Mouse (Mus musculus) c-Kit-positive CD71-negative TER-119-negative erythroid progenitor cells, embryonic 14.5 days (primary cell): ENCODE measurements around the gene Il22ra1.
"Not testable (repeated sequence)": the region's sequence is repeated elsewhere in the genome, so short reads cannot be mapped to it uniquely, and the experiment has no call there.

Experiments
- DNase-seq: peaks from one replicate; pipeline ENCODE4 v3.0.0-alpha.2; 2013; ENCODE audit warnings: low read depth

Gene Il22ra1

DNA sequence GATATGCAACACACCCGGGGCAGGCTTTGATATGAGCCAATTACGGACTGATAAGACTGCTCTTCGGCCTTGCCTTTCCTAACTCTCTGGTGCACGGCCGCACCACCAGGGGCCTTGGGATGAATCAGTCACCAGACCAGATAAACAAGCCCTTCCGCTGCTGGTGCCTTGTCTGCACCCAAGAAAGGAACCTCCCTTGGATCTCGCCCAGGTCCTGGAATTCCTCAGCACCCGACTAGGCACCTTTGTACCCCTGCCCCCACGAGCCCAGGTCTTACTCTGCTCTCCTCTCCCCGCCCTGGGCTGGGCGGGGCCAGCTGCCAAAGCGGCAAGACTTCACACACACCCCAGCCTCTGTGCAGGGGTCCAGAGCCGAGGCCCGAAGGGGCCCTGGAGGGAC, at the start of gene Il22ra1:
Gene Il22ra1, plus strand, starts transcription at position 356 of the 400 bp plus-strand sequence.
- DNase-seq, result no peak

DNA sequence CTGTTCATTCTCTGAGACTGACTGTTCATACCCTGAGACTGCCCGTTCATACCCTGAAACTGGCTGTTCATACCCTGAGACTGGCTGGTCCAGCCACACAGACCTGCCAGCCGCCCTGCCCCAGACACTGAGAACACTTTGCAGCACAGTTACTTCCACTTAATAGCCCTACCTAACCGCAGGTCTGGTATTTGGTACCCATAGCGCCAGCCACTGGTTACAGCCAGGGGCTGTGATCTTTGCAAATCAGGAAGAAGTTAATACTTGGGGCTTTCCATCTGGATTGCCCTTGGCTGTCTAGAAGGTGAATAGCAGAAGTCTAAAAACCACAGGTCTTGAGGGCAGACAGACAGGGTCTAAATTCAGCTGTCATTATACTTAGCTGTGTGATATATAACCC, 48.7 kb upstream of the Il22ra1 start:
- no peak for DNase-seq

DNA sequence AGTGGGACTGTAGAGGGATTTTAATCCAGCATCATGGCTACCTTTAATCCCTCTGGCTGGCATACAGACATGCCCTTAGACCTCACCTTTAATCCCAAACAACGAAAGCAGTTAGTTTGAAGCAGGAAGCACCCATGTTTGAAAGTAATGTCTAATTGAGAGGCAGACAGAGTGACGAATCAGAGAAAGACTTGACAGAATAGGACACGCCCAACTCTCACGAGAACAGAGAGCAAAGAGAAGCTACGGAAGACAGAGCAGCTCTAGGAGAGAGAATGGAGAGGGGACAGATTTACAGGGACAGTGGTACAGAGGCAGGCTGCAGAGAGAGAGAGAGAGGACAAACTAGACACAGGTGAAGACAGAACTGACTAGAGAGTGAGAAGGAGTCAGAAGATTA, 46.2 kb upstream of the Il22ra1 start:
- no peak for DNase-seq

DNA sequence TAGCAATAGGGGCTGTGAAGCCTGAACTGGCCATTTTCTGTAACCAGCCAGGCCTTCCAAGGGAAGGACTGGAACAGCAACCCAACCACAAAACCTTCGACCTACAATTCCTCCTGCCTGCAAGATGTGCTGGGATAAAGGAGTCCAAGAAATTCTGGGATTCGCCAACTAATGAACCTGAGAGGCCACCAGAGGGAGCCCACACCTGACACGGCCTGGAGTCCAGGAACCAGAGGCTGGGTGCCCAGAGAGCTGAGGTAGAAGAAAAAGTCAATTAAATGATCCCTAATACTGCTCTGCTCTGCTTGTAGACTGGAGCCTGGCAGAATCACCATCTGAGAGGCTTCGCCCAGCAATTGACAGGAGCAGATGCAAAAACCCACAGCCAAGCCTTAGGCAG, 44.4 kb upstream of the Il22ra1 start:
- no peak for DNase-seq

DNA sequence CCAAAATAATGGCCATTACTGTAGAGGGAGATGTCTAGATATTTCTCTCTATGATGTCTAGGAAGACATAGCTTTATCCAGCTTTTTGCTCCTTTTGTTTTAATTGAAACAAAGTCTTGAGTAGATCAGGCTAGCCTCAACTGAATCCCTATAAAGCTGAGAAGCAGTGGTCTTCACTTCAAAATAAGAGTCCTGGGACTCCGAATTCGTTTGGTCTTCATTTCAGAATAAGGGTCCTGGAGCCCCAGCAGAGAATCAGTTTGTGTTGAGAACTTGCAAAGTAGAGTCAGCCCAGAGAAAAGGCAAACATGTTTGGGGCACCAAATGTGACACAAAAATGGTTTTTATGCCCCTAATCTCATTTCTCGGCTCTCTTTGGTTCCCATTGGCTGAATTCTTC, 43.2 kb upstream of the Il22ra1 start:
- DNase-seq, result no peak

DNA sequence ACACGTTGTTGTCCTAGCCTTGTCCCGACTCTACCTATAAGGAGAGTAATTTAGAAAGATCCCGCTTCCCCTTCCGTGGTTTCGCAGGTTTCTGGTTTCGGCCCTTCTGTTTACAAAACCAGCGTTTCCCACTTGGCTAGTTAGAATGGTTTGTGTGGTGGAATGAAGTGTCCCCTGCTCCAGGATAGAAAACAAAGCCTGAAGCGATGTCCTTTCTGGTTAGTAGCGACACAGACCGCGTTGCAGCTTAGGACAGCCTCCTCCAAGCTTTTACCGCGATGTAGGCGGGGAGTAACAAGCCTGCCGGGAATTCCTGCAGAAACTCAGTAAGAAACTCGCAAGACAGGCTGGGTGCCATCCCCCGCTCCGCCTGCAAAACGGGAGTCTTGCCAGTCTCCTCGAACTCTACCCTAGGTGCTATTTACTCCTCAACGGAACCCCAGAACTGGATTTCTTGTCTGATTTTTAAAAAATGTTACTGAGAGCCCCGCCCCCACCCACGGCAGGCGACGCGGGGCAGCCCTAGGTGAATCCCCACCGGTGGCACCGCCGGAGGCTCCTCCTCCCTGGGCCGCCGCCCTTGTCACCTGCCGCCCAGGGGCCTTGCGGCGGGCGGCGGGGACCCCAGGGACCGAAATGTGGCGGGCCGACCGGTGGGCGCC, 41.9 kb upstream of the Il22ra1 start, which contains the start of gene Ifnlr1:
Gene Ifnlr1, plus strand, starts transcription at position 382 of the 662 bp plus-strand sequence.
- DNase-seq, result no peak

DNA sequence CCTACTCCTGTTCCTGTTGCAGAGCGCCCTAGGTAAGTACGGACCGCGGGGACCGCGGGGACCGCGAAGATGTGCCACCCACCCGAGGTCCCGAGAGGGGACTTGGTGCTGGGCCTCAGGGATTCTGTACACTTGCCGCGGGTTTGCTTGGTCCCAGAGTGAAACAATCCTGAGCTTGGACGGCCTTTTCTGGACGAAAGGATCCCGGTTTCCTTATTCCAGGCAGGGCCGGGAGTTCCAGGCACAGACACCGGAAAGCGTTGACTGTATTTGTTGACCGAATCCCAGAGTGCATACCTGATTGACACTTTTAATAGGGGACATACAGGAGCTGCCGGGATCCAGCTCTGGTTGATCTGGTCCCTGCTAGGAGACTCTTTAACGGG, 41.4 kb upstream of the Il22ra1 start:
- no peak for DNase-seq

DNA sequence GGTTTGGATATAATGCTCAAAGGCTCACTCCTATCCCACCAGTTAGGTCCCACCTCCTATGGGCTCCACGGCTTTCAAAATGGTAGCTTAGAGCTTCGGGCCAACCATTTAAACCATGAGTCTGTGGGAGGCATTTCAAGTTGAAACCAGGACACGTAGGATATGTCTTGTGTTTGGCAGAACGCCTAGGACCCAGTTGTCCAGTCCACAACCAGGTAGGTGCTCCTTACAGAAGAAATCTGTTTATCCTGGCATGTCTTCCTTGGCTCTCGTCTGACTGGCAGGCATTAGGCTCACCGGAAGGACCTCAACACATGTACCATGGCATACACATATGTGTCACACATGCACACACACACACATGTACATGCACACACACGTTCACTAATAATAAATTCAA, 38.2 kb upstream of the Il22ra1 start:
- DNase-seq, result no peak

DNA sequence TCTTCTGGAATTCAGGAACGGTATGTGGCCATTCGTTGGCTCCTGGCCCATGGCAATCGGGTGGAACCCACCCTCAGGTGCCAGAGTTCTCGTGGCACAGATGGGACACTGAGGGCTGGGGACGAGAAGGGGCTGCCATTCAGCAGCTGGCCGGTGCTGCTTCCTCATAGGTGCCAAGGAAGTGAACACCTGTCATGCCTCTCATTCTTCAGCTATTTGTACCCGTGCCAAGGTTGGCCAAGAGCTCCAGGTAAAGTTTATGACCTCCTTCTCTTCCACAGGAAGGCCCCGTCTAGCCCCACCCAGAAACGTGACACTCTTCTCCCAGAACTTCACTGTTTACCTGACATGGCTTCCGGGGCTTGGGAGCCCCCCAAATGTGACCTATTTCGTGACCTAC, 37.7 kb upstream of the Il22ra1 start:
- DNase-seq, result no peak

DNA sequence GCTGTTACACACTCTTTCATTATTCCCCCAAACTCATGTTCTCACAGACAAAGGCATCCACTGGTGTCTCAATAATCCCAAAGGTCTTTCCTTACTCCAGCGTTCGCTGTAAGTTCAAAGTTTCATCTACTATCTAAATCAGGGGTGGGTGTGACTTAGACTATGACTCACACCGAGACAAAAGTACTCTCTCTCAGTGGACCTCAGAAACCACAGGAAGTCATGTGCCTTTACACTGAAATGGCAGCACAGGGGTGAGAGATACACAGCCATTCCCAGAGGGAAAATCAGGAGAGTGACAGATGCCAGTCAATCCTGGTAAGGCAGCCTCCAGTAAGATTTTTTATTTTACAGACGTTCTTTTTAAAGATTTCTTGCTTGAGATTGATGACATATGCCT, 35.1 kb upstream of the Il22ra1 start:
- no peak for DNase-seq

DNA sequence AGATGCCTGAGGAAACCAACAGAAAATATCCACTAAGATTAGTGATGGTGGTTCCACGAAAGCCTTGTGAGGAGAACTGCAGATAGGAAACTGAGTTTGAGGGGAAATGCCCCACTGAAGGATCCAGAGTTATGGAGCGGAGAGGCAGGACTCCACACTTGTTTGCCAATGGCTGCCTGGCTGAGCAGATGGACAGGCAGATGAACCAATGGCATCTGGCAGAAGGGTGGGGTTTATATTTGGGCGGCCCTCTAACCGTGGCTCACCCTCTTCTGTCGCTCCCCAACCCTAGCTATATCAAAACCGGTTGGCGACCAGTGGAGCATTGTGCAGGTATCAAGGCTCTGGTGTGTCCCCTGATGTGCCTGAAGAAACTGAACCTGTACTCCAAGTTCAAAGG, 29.5 kb upstream of the Il22ra1 start:
- DNase-seq, result no peak

DNA sequence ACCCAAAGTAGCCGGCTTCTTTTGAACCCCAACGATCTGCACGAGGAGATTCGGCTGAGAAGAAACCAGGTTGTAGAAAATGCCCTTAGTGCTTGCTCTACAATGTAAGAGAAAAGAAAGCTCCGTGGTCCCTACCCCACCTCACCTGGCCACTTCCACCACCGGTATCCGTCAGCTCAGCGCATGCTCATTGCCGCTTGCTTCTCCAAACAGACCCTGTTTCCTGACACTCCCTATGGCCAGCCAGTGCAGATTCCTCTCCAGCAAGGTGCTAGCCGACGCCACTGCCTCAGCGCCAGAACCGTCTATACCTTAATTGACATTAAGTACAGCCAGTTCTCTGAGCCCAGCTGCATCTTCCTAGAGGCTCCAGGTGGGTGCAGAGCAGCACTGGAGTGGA, 24.5 kb upstream of the Il22ra1 start:
- DNase-seq, result no peak

DNA sequence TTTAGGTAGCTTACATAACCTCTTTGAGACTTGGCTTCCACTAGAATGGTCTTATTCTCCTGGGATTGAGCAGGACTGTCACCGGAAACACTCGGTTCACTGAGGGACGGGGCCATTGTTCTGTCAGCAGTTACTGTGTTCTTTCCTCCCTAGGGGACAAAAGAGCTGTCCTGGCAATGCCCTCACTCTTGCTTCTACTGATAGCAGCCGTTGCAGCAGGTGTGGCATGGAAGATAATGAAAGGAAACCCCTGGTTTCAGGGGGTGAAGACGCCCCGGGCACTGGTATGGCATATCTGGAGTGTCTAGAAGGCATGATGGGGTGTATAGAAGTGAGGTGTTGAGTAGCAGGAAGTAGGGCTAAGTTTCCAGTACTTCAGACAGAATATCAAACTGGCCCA, 24.0 kb upstream of the Il22ra1 start:
- no peak for DNase-seq

DNA sequence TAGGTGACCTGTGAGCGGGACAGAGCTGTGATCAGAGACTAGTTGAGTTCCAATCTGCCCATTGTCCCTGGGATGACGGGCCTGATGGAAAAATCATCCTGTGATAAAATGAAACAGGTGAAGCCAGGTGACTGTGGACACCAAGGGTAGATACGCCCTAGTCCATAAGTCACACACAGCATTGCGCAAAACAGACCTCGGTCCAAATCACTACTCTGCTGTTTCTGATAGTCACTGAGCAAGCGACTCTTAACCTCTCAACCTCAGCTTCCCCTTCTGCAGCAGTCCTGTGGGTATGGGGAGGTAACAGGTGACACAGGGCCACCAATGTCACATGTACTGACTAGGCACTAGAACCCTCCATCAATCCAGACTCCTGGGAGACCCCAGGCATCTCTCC, 21.9 kb upstream of the Il22ra1 start:
- no peak for DNase-seq

DNA sequence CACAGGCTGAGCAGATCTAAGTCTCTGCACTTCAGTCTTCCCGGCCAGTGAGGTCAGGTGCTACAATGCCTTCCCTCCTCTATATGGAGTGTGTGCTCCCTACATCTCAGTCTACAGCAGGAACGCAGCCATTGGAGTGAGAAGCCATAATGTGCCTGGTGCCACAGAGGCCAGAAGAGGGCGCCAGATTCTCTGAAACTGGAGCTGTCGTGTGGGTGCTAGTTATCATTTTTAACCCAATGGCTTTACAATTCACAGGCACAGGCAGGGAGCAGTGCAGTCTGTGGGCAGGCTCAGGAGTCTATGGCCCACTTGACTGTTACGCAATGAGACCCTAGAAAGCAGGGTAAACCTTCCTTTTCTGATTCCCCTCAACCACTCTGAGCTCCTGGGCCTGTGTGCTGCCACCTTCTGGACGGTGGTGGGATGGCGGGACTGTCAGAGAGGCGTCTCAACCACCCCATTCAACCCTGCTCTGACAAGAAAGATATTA, 18.9 kb upstream of the Il22ra1 start:
- peak; percentile 74 for DNase-seq

DNA sequence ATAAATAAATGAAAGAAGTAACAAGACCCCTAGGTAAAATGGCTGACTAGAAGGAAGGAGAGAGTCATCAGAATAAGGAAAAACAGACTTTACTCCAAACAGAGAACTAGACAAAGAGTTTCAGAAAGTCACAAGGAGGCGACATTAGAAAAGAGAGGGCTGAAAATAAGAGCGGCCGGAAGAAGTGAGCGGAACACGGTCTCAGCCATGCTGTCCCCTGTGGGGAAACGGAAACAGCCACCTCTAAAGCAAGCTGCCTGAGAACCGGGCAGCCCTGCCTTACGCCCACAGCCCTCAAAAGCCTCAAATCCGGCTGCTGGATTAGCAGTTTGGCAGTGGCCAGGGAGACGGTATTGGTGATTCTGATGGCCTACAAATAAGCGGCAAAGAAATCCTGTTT, 18.4 kb upstream of the Il22ra1 start:
- no peak for DNase-seq

DNA sequence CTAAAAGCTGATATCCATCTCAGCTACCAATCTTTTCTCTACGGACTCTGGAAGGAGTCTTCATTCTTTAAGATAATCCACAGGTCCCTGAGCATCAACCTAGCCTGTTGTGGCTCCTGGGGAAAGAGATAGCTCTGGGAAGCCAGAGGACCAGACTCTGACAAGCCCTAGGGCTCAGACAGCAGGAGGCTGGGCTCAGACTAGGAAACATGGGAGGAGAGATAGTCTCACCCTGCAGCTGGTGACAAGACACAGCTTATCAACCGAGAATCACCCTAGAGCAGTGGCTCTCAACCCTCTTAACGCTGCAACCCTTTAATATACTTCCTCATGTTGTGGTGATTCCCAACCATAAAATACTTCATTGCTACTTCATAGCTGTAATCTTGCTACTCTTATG, 17.6 kb upstream of the Il22ra1 start:
- no peak for DNase-seq

DNA sequence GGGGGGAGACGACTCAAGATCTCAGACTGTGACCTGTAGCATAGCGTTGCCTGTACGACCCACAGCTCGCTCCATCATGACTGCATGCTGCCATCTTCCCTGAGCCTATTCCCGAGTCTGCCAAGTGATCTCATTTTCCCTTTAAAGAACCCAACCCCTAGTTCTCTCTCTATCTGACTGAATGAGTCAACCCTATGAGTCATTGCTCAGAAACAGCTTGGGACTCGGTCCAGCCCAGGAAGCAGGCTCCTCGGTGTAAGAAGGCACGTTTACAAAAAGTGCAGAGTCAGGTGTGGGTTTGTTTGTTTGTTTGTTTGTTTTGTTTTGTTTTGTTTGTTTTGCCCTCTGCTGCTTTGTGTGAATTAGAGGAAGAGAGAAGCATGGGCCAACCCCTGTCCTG, 13.2 kb upstream of the Il22ra1 start:
- DNase-seq, result no peak

DNA sequence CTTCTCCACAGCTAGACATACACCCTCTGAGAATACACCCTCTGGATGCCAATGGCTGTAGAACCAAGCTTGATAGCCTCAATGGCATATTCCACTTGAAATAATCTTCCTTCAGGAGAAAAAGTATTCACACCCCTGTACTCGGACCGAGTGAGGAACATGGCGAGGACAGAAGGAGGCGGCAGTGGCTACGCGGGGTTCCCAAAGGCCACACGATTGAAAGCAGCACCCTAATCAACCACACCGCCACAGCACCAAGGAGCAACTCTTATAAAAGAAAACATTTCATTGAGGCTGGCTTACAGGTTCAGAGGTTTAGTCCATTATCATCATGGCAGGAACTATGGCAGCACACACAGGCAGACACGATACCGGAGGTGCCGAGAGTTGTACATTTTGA, 11.5 kb upstream of the Il22ra1 start:
- DNase-seq, result not testable (repeated sequence)

DNA sequence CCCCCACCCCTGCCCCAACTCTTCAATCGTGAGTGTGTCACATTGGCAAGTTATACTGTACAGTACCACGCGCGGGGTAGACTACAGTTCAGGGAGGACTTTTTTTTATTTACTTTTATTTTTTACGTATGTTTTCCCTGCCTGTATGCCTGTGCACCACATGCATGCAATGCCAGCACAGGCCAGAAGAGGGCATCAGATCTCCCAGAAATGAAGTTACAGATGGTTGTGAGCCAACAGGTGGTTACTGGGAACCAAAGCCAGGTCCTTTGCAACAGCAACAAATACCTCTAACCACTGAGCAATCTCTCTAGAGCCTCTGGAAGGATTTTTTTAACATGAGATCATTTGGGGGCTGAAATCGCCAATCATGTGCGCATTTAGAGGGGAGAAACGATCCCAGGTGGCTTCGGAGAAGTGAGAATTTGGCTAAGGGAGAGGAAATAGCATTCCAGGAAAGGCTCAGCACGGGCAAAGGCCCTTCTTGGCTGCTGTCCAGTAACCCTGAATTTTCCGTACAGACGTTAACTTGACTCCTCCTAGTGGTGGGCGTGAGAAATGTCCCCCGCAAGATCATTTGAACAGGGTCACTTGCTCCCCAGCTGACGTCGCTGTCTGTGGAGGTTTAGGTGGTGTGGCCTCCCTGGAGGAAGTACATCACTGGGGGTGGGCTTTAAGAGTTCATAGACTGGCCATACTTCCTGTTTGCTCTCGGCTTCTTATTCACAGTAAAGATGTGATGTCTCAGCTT, 5.3 kb upstream of the Il22ra1 start:
- no peak for DNase-seq

DNA sequence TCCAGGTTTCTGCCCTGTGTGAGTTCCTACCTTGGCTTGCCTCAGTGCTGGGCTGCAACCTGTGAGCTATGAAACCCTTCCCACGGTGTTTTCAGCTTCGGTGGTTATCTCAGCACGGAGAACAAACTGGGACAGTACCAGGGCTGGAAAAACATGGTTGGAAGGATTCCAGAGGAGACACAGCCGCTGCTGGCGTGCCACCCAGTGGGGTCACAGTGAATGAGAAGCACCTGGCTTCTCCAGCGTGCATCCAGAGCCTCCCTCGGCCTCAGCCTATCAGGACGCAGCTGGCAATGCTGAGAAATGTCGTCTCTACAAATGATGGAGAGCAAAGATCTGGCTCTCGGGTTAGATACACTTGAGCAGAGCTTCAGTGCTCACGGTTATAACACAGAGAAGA, 1.6 kb upstream of the Il22ra1 start:
- DNase-seq, result no peak

DNA sequence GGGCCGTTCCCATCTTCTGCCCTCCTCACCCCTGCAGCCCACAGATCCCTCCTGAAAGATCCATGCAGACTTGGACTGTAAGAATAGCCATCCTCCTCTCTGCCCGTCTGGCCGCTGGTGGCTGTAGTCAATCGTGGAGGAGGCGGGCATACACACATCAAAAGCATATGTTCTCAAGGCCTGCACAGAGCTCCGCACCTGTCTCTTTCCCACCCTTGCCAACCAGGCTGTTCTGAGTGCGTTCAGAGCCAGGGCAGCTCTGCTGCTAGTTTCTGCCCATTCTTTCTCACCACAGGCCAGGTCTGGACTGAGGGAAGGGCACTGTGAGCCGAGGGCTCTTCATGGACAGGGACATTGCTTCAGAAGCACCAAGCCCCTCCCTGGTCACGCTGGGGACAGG, 2.2 kb downstream of the Il22ra1 start:
- DNase-seq, result no peak

DNA sequence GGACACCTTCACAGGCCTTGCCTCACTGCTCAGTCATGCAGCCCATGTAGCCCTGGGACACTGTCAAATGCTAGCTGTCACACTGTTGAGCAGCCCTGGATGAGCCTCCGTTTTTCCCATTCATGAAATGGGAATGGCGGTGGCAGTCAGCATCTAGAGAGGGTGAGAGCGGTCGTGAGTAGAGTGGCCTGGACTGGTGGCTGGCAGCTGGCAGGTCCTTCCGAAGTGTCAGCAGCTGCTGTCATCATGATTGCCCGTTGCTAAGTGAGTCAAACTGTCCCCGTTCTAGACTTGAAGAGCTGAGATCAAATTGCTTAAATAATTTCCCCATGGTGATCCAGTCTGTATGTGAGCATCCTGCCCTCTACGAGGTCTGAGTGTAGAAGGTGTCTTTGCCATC, 3.0 kb downstream of the Il22ra1 start:
- no peak for DNase-seq

DNA sequence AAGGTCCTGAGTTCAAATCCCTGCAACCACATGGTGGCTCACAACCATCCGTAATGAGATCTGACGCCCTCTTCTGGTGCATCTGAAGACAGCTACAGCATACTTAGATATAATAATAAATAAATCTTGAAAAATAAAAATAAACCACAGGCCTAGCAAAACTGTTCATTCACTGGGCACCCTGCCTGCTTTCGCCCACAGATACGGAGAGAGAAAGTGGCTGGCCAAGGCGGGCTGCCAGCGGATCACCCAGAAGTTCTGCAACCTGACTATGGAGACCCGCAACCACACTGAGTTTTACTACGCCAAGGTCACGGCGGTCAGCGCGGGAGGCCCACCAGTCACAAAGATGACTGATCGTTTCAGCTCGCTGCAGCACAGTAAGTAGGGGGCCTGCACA, 5.9 kb downstream of the Il22ra1 start:
- no peak for DNase-seq
